Mouse (Mus musculus) embryonic facial prominence, embryonic 11.5 days (tissue): Measurements from ENCODE around the gene Aox4. TPM values are rescaled to one million over a fixed set of nuclear protein-coding genes. Genes with fewer than 3 reads are reported as not detected.

Experiments
- ATAC-seq: fragments of 200-750 bp; cut with Nextera tagmentation; replicated peaks from 2 replicates; pipeline ENCODE4 v1.8.0; 2017; ENCODE audit warnings: low read depth; ENCODE audit not compliant: insufficient number of reproducible peaks, low FRiP score, low TSS enrichment
- DNase-seq: peaks from one replicate; pipeline ENCODE4 v3.0.0-alpha.2; 2015; ENCODE audit warnings: low spot score
- H3K27ac ChIP-seq: fragments of 300-500 bp; sonication (generic); replicated peaks from 2 replicates; pipeline ENCODE4 v1.5.1; 2014; ENCODE audit warnings: mild to moderate bottlenecking, low read depth, low read length, control low read depth
- H3K27me3 ChIP-seq: fragments of 300-500 bp; sonication (generic); 2 replicates; pipeline ENCODE4 v1.6.1; 2014; ENCODE audit warnings: mild to moderate bottlenecking, low read length, moderate library complexity, mixed read lengths; ENCODE audit not compliant: control insufficient read depth, insufficient read depth
- H3K36me3 ChIP-seq: fragments of 300-500 bp; sonication (generic); replicated peaks from 2 replicates; pipeline ENCODE4 v1.6.1; 2014; ENCODE audit warnings: low read depth, mild to moderate bottlenecking, low read length, moderate library complexity, mixed read lengths; ENCODE audit not compliant: control insufficient read depth, insufficient read depth
- H3K4me1 ChIP-seq: fragments of 300-500 bp; sonication (generic); 2 replicates; pipeline ENCODE4 v1.6.1; 2014; ENCODE audit warnings: low read length, mixed read lengths; ENCODE audit not compliant: control insufficient read depth, insufficient read depth
- H3K4me2 ChIP-seq: fragments of 300-500 bp; sonication (generic); 2 replicates; pipeline ENCODE4 v1.6.1; 2014; ENCODE audit warnings: low read depth, mild to moderate bottlenecking, control low read depth, low read length, moderate library complexity
- H3K4me3 ChIP-seq: fragments of 300-500 bp; sonication (generic); 2 replicates; pipeline ENCODE4 v1.5.1; 2014; ENCODE audit warnings: low read depth, low read length, control low read depth
- H3K9ac ChIP-seq: fragments of 300-500 bp; sonication (generic); replicated peaks from 2 replicates; pipeline ENCODE4 v1.6.1; 2014; ENCODE audit warnings: mild to moderate bottlenecking, control low read depth, low read length
- H3K9me3 ChIP-seq: fragments of 300-500 bp; sonication (generic); replicated peaks from 2 replicates; pipeline ENCODE4 v1.6.1; 2016; ENCODE audit warnings: mild to moderate bottlenecking, low read length, inconsistent platforms, mixed read lengths; ENCODE audit not compliant: control insufficient read depth
- WGBS: fragments of 180-500 bp; shearing (Covaris S2); extraction: QIAGEN DNeasy Blood & Tissue Kit; methylation state at CpG from one replicate; pipeline ENCODE4 v1.1.7; 2014; 5-methylcytosine and 5-hydroxymethylcytosine counted together
- polyA plus RNA-seq: library from polyadenylated mRNA; unstranded; fragments of >200 nt; fragmentation: Nextera tagmentation; extraction: Ambion mirVana; gene quantifications from 2 replicates; pipeline ENCODE4 v1.2.1, GENCODE M21; 2014

The Aox4 gene
- polyA plus RNA-seq, 1 experiment from 2014 or later, result not detected

GRCm38 (mm10) chr1:58229774-58230173, 19.6 kb downstream of the Aox4 start:
- Histone ChIP-seq H3K27ac (no peak overlapping the region), H3K4me2 (no peak overlapping the region), H3K9me3 (no peaks in the 10 kb centered on the region), H3K9ac (no peak overlapping the region), H3K4me3 (no peak overlapping the region), H3K27me3 (no peaks in the 10 kb centered on the region), H3K36me3 (no peaks in the 10 kb centered on the region), H3K4me1 (no peaks in the 10 kb centered on the region)
- ATAC-seq (no peak), DNase-seq (no peak)
- WGBS, result 78% methylated on average over 4 of the region's 4 CpGs

- ATAC-seq (no peak), DNase-seq (no peak)
- Histone ChIP-seq H3K27ac (no peak overlapping the region), H3K4me3 (no peak overlapping the region), H3K9ac (no peak overlapping the region), H3K36me3 (no peaks in the 10 kb centered on the region), H3K4me2 (no peak overlapping the region), H3K9me3 (no peaks in the 10 kb centered on the region), H3K27me3 (no peaks in the 10 kb centered on the region), H3K4me1 (no peaks in the 10 kb centered on the region)
- 60% methylated on average over 5 of the region's 5 CpGs for WGBS
Observed at GRCm38 (mm10) chr1:58230542-58230941, 20.3 kb downstream of the Aox4 start.

DNA sequence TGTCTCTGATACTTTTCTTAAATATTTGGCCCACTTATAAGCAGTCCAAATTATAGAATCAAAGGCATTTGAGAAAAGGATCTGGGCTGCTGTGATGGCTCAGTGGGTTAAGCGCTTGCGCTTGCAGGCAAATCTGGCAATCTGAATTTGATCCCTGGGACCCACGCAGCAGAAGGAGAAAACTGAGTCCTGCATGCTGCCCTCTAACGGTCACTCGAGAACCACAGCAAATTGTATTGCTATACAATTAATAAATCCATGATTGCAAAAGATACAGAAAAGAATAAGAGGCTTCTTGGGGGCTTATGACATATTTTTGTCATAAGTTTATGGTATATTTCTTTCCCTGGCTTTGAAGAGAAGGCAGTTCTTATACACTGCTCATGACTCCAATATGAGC, 25.2 kb downstream of the Aox4 start:
- no peaks in the 10 kb centered on the region for H3K4me1 ChIP-seq
- H3K4me3 ChIP-seq, result no peak overlapping the region
- no peak for DNase-seq
- H3K9ac ChIP-seq, result no peak overlapping the region
- no peak overlapping the region for H3K27ac ChIP-seq
- H3K9me3 ChIP-seq, result no peaks in the 10 kb centered on the region
- no peaks in the 10 kb centered on the region for H3K27me3 ChIP-seq
- no peaks in the 10 kb centered on the region for H3K36me3 ChIP-seq
- H3K4me2 ChIP-seq, result no peak overlapping the region
- no peak for ATAC-seq
- WGBS, result 53% methylated on average over 5 of the region's 5 CpGs

- WGBS, result 78% methylated on average over 4 of the region's 4 CpGs
- Histone ChIP-seq H3K27ac (no peak overlapping the region), H3K36me3 (no peaks in the 10 kb centered on the region), H3K4me3 (no peak overlapping the region), H3K4me1 (no peaks in the 10 kb centered on the region), H3K4me2 (no peak overlapping the region), H3K27me3 (no peaks in the 10 kb centered on the region), H3K9me3 (no peaks in the 10 kb centered on the region), H3K9ac (no peak overlapping the region)
- ATAC-seq, result no peak
- no peak for DNase-seq
Observed at GRCm38 (mm10) chr1:58237527-58238299, 27.5 kb downstream of the Aox4 start.

DNA sequence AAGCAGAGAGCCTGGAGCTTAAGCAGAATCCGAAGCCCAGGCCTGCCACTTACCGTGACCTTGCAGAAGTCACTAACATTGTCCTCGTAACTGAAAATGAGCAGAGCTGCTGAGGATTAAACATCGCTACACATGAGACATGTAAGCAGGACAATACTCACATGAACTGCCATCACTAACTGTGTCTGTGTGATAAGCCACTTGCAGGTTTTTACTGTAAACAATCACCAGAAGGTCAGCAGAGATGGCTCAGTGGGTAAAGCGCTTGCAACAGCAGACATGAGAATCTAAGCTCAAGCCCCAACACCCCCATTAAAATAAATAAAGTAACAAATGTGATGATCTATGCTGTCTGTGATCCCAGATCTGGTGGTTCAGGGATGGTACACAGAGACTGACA, 28.2 kb downstream of the Aox4 start:
- DNase-seq, result no peak

DNA sequence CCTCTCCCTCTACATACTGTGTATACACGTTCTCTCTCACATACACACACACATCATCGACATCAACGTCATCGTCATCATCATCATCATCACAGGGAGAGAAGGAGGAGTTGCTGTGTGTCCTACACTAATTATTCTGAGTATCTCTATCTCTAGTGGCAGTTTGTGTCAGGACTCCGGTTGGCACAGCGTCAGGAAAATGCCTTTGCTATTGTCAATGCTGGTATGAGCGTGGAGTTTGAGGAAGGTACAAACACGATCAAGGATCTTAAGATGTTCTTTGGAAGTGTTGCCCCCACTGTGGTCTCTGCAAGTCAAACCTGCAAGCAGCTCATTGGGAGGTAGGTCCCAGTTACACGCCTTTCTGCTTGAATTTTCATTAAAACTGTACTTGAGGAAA, 28.8 kb downstream of the Aox4 start:
- DNase-seq, result no peak
- Histone ChIP-seq H3K4me2 (no peak overlapping the region), H3K27ac (no peak overlapping the region), H3K9ac (no peak overlapping the region), H3K9me3 (no peaks in the 10 kb centered on the region), H3K36me3 (no peaks in the 10 kb centered on the region), H3K27me3 (no peaks in the 10 kb centered on the region), H3K4me3 (no peak overlapping the region), H3K4me1 (no peaks in the 10 kb centered on the region)
- WGBS, result 93% methylated on average over 9 of the region's 9 CpGs
- no peak for ATAC-seq

More for the DNA sequence above, 28.2 kb downstream of the Aox4 start:
- WGBS, result 85% methylated on average over 5 of the region's 5 CpGs
- Histone ChIP-seq H3K4me2 (no peak overlapping the region), H3K9ac (no peak overlapping the region), H3K4me1 (no peaks in the 10 kb centered on the region), H3K4me3 (no peak overlapping the region), H3K27ac (no peak overlapping the region), H3K36me3 (no peaks in the 10 kb centered on the region), H3K9me3 (no peaks in the 10 kb centered on the region), H3K27me3 (no peaks in the 10 kb centered on the region)
- ATAC-seq, result no peak

GRCm38 (mm10) chr1:58240347-58240746, 30.1 kb downstream of the Aox4 start:
- H3K4me1 ChIP-seq, result no peaks in the 10 kb centered on the region
- ATAC-seq (no peak), DNase-seq (no peak)
- H3K4me2 ChIP-seq, result no peak overlapping the region
- no peak overlapping the region for H3K4me3 ChIP-seq
- no peak overlapping the region for H3K27ac ChIP-seq
- H3K27me3 ChIP-seq, result no peaks in the 10 kb centered on the region
- no peaks in the 10 kb centered on the region for H3K9me3 ChIP-seq
- WGBS, result 76% methylated on average over 6 of the region's 6 CpGs
- no peak overlapping the region for H3K9ac ChIP-seq
- no peaks in the 10 kb centered on the region for H3K36me3 ChIP-seq

DNA sequence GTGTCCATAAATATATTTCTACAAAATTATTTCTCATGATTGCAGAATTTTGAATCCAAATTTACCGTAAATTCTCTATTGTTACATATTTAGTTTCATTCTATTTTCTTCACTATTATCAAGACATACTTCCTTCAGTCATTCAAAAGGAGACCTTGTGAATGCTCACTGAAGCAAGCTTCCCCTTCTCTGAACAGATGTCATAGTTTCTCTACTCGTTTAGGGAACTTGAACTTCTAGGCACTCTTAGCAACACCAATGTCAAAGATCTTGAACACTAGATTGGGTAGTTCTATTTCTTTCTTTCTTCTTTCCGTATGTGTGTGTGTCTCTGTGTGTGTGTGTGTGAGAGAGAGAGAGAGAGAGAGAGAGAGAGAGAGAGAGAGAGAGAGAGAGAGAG, 34.3 kb downstream of the Aox4 start:
- H3K36me3 ChIP-seq, result no peaks in the 10 kb centered on the region
- no peak overlapping the region for H3K4me3 ChIP-seq
- H3K4me2 ChIP-seq, result no peak overlapping the region
- H3K9me3 ChIP-seq, result no peaks in the 10 kb centered on the region
- WGBS, result 77% methylated on average over 3 of the region's 3 CpGs
- H3K9ac ChIP-seq, result no peak overlapping the region
- no peaks in the 10 kb centered on the region for H3K27me3 ChIP-seq
- DNase-seq (no peak), ATAC-seq (no peak)
- H3K27ac ChIP-seq, result no peak overlapping the region
- no peaks in the 10 kb centered on the region for H3K4me1 ChIP-seq
